Mouse (Mus musculus): Measurements from ENCODE around the gene Pou2f2.

Pou2f2 gene

DNA sequence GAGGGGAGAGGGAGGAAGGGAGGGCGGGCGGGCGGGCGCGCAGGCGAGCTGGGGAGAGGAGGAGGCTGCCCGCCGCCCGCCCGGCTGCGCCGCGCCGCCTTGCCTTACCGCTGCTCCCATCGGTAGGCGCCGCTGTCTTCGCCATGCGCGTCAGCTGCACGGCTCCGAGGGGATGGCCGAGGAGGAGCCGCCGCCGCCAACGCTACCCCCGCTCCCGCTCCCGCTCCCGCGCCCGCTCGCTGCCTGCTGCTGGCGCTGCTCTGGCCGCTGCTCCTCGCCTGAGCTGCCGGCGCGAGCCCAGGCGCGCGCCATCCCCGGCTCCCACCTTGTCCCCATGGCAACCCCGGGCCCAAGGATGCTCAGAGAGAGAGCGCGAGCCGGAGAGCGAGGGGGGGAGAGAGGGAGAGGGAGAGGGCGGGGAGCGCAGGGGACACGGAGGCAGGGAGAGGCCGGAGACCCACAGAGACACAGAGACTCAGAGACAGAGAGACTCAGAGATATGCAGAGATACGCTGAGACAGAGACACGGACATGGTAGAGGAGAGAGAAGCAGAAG lies at the start of gene Pou2f2:
Gene Pou2f2 (minus strand): TSS at position 121 of the 556 bp plus-strand sequence.
- peak; percentile 93 to 95 for DNase-seq (ENCODE audit: low spot score in 2 of 2)

DNA sequence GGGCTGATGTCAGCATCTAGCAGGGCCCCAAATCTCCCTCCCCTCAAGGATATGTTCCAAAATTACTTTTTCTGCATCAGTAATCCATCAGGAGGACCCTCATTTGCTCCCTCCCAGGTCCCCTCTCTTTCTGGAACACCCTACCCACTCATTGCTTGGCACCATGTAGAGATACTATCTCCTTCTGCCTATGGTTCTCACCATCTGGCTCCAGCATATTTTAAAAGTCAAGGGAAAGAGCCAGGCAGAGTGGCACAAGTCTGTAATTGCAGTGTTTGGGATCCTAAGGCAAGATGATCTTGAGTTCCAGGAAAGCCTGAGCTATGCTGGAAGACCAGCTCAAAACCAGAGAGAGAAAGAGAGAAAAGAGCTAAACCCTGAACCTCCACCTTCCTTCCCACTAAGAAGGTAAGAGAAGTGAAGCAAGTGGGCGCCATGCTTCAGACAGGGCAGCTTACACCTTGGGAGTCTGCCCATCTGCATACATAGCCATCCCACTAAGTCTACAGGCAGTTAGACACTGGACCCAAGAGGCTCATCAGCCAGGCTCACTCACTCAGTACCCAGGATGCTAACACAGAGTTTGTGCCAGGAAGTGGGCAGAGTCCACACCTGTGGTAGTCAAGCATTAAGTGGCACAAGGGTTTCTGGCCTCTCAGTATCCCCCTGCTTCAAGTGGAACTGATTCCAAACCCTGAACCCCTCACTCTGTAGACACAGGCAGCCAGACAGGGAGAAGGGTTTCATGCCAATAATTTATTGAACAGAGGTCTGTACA lies 48.2 kb upstream of the Pou2f2 start:
- DNase-seq (ENCODE audit: low spot score in 2 of 2), result no peak

DNA sequence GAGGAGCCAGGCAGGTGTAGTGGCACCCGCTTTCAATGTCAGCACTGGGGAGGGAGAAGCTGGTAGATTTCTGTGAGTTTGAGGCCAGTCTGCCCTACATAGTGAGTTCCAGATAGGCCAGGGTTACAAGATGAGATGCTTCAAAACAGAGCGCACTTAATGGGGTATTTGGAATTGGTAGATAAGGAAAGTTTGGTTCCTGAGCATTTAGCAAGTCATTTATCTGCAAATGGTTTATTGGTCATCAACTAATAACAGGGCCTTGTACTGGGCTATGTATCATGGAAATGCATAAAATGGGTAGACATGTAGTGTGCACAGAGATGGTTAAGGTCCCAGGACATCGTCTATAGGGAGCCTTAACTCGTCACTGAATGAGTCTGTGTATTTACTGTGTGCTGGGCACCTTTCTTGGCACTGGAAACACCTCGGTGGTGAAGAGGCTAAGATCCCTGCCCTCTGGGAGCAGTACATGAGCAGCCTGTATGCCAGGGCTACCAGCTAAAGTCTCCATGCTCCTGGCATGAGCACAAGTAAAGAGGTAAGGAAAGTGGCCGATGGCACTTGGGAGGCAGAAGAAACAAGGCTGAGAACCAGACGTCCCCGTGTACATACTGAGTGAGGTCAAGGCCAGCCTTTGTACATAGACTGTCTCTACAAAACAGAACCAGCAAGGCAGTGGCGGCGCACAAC lies 42.9 kb upstream of the Pou2f2 start:
- DNase-seq (ENCODE audit: low spot score in 2 of 2), result no peak

DNA sequence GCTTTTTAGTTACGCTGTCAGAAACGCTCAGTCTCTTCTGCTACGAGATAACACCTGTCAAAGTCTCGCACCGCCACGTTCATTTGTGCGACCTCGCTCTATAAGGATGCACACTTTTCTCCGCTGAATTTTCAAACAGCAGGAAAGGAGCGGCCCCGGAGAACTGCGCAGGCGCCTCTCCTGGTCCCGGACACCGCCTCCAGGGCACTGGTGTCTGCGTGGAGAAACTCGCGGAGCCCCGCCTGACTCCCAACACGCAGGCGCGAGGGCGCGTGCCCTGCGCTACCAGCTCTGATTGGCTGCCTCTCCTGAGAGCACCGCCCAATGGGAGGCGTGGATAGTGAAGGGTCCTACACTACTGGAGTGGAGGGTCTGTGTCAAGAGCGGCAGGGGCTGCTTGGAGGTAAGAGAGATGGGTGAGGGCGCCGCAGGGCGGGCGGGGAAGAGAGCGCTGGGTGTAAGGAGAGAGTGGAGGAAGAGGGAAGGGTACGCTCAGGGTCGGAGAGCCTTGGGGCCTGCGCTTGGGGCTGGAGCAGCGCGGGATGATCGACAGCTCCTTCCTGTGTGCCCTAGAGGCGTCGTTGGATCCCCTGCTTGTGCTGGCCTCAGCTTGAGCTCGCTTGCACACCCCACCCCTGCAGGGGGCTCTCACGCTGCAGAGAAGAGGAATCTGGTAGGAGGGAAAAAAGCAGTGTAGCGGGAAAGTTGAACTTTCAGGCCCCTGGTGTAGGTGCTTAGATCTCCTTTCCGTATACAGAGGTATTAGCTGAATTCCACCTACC lies 41.8 kb upstream of the Pou2f2 start, which contains the start of gene Zfp526:
Gene Zfp526 (plus strand): TSS at position 324 of the 782 bp plus-strand sequence.
- DNase-seq (ENCODE audit: low spot score in 2 of 2), result peak; percentile 99

DNA sequence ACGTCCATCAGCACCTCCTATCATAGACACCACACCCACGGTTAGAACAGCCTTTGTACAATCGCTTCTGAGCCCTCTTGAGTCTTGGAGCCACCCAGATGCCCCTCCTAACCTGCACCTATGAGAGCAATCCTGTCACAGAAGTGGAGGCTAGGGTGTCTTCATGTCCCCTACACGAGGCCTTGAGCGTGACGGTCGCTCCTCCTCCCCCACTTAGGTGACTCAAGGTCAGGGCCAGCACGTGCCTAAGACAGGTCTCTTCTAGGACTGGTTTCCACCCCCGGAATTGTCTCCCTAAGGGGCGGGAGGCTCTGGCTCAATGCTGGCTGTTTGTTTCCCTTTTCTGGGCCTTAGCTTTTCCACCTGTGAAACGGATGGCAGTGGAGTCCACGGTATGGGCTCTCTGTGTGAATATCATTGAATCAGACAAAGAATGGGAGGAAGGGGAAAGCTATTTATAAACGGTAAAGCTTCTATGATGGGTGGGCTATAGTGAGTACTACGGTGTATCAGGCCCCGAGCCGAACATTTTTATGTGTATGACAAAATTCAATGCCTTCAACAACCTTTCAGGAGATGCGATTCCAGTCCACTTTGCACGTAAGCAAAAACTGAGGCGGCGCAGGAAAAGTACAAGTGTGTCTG lies 41.1 kb upstream of the Pou2f2 start, which contains the start of gene Dedd2:
Gene Dedd2 (minus strand): TSS at position 159 of the 645 bp plus-strand sequence.
- peak in 1 of 2 experiments; percentile 43 for DNase-seq (ENCODE audit: low spot score in 2 of 2)

DNA sequence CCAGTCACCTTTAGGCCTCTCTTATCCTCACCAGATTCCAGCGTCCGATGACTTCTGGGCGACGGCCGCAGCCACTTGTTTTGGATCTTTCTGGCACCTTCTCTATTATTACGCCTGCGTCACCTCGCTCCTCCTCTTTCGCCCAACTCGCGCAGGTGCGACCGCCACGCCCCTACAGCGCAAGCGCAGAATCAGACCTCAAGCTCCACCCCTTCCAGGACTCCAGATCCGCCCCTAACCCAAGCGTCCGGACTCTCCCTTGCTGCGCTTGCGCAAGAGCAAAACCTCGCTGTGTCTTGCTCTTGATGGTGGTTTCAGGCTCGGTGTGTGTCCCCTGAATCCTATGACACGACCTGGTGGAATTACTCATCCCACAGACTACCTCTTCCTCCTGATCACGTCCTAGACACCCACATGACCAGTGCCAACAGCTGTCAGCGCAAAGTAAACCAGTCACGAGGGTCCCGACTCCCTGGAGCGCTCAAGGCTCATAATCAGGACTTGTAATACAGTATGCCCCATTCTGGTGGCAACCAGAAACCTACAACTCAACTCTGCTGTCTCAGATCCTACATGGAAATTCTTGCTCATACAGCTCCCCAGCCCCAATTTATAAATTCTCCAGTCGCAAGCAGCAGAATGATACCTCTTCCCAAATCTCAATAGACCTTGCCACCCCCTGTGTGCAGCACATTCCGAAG lies 40.4 kb upstream of the Pou2f2 start:
- peak; percentile 96 to 97 for DNase-seq (ENCODE audit: low spot score in 2 of 2)

DNA sequence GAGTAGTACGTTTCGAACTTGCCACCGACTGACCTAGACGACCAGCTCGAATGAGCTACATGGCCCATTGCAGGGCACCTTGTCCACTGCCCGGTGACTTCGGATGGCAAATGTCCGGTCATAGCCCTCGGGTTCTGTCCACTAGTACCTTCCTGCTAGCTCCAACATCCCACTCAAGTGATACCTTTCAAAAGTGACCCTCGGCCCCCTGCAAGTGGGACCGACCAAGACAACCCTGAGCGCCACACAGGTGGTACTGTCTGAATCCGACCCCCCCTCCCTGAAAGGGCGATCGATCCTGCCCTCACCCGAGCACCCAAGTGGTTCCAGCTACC lies 39.9 kb upstream of the Pou2f2 start:
- no peak for DNase-seq (ENCODE audit: low spot score in 2 of 2)

DNA sequence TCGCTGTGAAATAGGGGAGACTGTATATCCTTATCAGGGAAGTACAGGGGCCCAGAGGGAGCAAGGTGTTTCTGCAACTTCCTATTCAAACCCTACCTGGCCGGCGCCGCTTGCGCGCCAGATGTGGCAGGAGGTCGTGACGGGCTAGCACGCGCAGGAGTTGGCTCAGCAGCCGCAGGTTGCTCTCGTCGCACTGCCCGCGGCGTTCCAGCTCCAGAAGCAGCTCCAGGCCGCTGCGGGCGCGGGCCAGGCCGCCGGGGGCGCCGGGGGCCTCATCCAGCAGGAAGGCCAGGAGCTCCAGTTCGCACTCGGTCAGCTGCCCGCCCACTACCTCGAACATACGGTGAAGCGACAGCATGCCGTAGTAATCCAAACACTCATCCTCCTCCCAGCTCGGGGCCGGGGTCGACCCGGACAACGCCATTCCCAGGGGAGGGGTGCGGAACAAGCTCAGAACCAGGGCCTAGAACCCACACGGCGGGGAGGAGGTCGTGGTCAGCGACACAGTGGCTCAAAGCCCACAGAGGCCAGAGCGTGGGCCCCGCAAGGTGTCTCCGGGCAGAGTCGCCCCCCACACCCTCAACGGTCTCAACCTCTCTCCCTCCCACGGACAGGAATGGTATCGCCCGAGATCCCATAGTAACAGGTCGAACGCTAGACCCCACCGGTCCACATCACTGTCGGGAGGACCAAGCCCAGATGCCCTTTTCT lies 39.3 kb upstream of the Pou2f2 start:
- peak; percentile 56 to 71 for DNase-seq (ENCODE audit: low spot score in 2 of 2)

DNA sequence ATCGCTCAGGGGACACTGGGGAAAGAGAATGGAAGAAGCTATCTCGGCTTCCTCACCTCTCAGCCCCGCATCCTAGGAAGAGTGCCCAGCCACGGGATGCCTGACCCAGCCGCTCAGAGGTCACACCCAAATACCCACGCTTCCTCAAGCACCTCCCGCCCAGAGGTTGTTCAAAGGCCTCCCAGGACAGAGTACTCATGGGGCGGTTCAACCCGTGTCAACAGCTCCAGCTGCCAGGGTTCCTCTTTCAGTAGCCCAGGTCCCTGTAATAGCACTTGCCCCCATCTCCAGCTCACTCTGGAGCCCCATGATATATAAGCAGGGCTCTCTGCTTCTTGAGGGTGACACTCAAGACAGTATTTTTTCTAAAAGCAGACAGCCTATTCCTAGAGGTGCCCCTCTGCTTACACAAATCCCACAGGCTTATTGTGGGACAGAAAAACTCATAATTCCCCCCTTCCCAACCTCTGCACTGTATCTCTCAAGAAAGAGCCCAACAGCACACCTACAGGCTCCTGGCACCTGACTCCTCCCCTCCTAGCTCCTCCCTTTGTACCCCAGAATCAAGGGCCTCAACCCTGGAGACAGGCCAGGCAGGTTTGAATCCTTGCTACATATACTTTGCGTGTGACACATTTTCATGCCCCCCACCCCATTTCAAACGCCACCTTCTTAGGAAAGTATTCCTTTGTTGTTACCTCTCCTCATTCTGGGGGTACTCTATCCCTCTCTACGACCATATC lies 38.3 kb upstream of the Pou2f2 start:
- no peak for DNase-seq (ENCODE audit: low spot score in 2 of 2)

DNA sequence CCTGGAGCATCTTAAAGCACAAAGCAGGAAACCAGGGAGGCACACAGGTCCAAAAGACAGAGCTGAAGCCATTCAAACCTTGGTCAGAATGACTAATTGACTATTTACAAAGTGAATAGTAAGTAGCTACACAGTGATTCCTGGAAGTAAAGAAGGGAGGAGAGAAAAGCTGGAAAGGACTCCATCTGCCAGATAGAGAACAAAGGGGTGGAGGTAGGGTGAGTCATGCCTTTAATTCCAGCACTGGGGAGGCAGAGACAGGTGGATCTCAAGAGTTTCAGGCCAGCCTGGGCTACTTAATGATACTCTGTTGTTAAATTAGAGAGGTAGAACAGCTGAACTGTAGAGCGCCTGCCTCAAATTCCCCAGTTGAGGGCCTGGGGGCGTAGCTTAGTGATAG lies 34.6 kb upstream of the Pou2f2 start:
- DNase-seq (ENCODE audit: low spot score in 2 of 2), result no peak

DNA sequence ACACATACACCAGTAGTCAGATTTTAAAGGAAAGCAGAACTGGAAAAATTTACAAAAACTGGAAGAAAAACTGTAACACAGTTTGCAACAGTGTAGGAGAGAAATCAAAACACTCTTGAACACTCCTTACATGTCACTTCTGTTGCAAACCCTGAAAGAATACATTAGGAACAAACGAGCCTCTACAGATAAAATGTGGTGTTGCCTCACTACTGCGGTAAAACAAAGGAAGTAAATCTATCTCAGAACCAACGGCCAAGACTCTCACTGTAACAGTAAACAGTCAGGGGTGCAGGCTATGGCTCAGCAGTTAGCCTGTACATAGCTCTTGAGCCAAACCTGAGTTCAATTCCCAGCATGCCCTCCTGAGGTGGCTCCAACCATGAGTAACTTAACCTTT lies 33.6 kb upstream of the Pou2f2 start:
- no peak for DNase-seq (ENCODE audit: low spot score in 2 of 2)

DNA sequence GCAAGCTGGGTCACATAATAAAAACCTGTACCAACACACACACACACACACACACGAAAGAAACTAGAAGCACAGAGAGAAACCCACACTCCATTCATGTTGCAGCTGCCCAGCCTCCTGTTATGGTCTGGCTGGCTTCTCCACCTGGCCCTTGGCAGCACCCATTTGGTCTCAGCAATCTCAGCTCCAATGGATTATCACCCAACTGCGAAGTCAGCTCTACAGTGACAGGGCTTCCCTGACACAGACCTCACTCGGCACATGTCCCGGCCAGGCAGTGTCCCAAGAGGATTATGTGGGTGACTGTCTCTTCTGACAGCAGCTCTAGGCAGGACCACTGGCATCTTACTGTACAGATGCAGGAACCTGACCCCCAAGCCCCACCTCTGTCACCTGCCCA lies 31.0 kb upstream of the Pou2f2 start:
- DNase-seq (ENCODE audit: low spot score in 2 of 2), result no peak

DNA sequence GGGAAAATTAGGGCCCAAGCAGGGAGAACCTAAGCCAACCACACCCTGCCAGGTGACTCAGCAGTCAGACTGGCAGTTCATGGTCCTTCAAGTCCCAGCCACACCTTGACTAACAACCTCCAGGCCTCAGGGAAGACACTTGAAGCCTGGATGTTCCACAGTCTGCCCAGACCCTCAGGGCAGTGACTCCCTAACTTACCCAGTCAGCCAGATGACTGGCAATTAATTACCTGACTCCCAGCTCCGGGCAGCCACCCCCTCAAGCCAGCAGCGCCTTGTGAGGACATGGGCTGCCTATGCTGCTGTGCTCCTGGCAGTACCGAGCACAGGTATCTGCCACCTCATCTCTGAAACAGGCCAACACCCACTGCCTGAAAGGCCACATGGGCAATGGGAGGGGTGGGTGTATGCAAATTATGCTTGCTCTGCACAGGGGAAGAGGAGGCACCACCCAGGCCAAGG lies 29.7 kb upstream of the Pou2f2 start:
- DNase-seq (ENCODE audit: low spot score in 2 of 2), result no peak

DNA sequence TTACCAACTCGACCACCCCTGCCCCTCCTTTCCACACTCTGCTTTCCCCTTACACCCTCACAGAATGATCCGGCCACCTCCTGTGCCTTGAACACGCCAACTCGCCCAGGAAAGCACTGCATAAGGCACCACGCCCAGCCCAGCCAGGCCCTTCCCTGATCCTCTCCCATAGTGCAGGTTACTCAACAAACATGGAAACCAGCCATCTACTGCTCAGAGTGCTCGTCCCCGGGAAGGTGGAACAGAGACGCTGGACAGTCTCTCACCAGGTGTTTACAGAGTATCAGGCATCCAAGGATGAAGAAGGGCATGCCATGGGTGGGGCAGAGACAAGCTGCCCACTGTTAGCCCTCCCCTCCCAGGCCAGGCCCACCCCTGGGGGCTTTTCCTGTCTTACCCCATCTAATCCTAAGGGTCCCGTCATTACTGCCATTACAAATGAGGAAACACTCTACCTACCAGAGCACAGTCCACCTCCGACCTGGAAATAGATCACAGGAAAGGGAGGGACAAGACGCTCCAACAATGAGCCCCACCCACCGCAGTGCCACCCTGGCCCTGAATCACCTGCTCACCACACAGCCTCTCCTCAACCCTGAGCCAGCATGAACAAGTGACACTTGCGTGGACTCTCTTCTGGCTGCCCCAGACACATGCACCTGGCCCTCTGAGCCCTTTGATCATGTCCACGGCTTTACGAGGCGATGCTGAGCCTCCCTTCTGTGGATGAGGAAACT lies 26.7 kb upstream of the Pou2f2 start:
- no peak for DNase-seq (ENCODE audit: low spot score in 2 of 2)

DNA sequence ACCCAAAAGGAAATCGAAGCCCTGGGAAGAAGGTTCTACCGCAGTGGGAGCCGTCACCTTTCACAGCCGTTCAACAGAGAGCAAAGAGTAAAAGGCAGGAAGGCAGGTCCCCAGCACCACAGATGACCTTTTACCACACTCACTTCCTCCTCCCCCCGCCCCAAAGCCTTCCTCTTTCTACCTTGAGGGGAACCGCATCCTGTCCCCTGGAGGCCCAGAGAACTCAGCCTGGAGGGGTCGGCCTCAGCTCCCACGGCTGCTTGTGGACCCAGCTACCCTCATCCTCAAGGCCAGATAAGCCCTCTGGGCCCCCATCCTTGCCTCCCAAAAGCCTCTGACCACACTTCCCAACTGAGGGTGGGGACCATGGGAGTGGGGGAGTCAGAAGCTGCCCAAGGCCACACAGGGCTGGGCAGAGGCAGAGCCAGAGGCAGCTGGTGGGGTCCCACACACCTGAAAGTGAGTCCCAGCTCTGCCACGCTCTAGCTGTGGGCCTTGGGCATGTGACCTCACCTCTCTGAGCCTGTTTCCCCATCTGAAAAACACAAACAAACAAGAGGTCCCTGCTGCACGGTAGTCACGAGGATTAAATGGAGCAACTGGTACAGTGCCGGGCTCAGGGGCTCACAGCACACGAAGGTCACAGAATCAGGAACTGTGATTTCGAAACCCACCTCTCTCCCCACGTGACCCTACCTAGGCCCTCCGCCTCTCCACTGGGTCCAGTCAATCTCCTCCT lies 26.0 kb upstream of the Pou2f2 start:
- no peak for DNase-seq (ENCODE audit: low spot score in 2 of 2)

DNA sequence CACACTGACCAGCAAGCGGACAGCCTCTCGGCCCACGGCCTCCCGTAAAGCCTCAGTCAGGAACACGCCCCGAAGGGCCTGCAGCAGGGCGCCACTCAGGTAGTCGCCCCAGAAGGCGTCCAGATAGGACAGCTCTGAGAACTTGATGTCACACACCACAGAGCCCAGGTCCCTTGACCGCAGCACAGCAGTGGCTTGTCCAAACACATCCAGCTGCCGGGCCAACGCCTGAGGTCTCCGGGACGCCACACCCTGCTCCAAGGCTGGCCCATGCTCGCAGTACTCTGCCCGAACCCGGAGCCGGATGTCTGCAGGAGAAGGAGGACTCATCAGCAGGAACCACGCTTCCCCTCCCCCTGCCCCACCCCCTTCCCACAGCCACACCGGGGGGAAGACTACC lies 24.1 kb upstream of the Pou2f2 start:
- DNase-seq (ENCODE audit: low spot score in 2 of 2), result no peak

DNA sequence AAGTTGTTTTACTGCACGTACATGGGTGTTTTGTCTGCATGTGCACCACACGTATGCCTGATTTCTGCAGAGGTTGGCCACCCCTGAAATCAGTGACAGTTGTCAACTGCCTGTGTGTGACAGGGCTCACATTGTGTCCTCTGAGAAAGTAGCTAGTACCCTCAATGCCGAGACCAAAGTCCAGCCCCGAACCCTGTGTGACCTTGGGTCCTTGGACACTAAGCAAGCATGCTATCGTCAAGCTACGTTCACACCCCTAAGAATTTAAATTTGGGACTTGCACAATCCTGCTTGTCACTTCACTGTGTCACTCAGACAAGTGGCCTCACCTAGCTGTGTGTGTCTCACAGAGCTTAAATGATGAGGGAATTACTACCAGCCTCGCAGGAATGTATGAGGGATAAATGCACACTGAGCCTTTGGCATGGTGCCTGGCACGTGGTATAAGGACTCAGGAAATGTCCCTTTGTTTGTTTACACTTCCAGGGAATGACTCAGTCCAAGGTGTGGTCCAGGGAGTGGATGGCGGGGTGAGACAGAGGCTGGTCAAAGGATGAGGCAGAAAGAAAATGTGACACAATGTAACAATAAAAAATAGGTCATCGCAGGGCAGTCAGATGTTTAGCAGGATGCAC lies 18.0 kb upstream of the Pou2f2 start:
- DNase-seq (ENCODE audit: low spot score in 2 of 2), result no peak

DNA sequence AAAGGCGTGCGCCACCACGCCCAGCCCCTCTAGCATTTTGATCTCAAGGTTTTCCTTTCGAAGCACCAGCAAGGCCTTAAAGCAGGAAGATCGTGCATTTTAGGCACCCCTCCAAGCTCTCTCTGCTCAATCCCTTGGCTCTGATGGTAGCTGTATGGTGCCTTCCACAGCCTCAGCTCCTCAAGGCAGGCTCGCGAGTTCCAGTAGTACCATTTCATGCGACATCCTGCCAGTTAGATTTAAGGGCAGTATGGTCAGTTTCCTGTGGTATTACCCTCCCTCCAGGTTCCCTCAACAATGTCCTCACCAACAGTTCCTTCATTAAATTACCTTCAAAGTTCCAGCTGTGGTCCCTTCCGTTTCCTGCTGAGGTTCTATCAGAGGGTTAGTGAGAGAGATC lies 16.6 kb upstream of the Pou2f2 start:
- no peak for DNase-seq (ENCODE audit: low spot score in 2 of 2)
